Mouse (Mus musculus) lung, embryonic 14.5 days (tissue): Measurements from ENCODE around the gene Pdzd2. TPM values are rescaled to one million over a fixed set of nuclear protein-coding genes. Genes with fewer than 3 reads are reported as not detected.

Source experiments
- ATAC-seq: fragments of 200-750 bp; cut with Nextera tagmentation; 2 replicates; pipeline ENCODE4 v1.8.0; 2017; ENCODE audit warnings: mild to moderate bottlenecking, moderate TSS enrichment, moderate library complexity; ENCODE audit not compliant: insufficient read depth
- DNase-seq: peaks from one replicate; pipeline ENCODE4 v3.0.0-alpha.2; 2015
- H3K27ac ChIP-seq: fragments of 300-500 bp; sonication (generic); 2 replicates; pipeline ENCODE4 v1.5.1; 2014; ENCODE audit warnings: low read depth, mild to moderate bottlenecking, moderate library complexity
- H3K27me3 ChIP-seq: fragments of 300-500 bp; sonication (generic); 2 replicates; pipeline ENCODE4 v1.6.1; 2014; ENCODE audit warnings: low read length, control low read depth; ENCODE audit not compliant: insufficient read depth
- H3K36me3 ChIP-seq: fragments of 300-500 bp; sonication (generic); 2 replicates; pipeline ENCODE4 v1.6.1; 2014; ENCODE audit warnings: control low read depth; ENCODE audit not compliant: insufficient read depth
- H3K4me1 ChIP-seq: fragments of 300-500 bp; sonication (generic); 2 replicates; pipeline ENCODE4 v1.6.1; 2014; ENCODE audit warnings: antibody characterized with exemption, control low read depth; ENCODE audit not compliant: insufficient read depth
- H3K4me2 ChIP-seq: fragments of 300-500 bp; sonication (generic); 2 replicates; pipeline ENCODE4 v1.6.1; 2014; ENCODE audit warnings: mild to moderate bottlenecking
- H3K4me3 ChIP-seq: fragments of 300-500 bp; sonication (generic); 2 replicates; pipeline ENCODE4 v1.5.1; 2014; ENCODE audit warnings: low read depth, low read length
- H3K9ac ChIP-seq: fragments of 300-500 bp; sonication (generic); 2 replicates; pipeline ENCODE4 v1.6.1; 2014
- H3K9me3 ChIP-seq: fragments of 300-500 bp; sonication (generic); 2 replicates; pipeline ENCODE4 v1.6.1; 2016; ENCODE audit warnings: low read depth, low read length, control low read depth
- CTCF ChIP-seq: IDR thresholded peaks from 2 replicates; pipeline ENCODE4 v1.5.1; 2016; ENCODE audit warnings: antibody characterized with exemption, low read depth
- WGBS: fragments of 180-500 bp; shearing (Covaris S2); extraction: QIAGEN DNeasy Blood & Tissue Kit; methylation state at CpG from one replicate; pipeline ENCODE4 v1.1.7; 2014; 5-methylcytosine and 5-hydroxymethylcytosine counted together
- polyA plus RNA-seq: library from polyadenylated mRNA; unstranded; fragments of >200 nt; fragmentation: Nextera tagmentation; extraction: Ambion mirVana; gene quantifications from 2 replicates; pipeline ENCODE4 v1.2.1, GENCODE M21; 2014

The Pdzd2 gene
- polyA plus RNA-seq, 1 experiment from 2014 or later, result 24.1 TPM

- Histone ChIP-seq H3K9me3 (no peaks in the 10 kb centered on the region), H3K4me2 (no peak overlapping the region), H3K9ac (no peak overlapping the region), H3K27ac (no peak overlapping the region), H3K4me1 (no peaks in the 10 kb centered on the region), H3K27me3 (no peaks in the 10 kb centered on the region), H3K4me3 (no peak overlapping the region), H3K36me3 (no peaks in the 10 kb centered on the region)
- ATAC-seq (no peak), DNase-seq (peak; percentile 41)
- 39% methylated on average over 3 of the region's 3 CpGs for WGBS
- TF ChIP-seq CTCF, result no peak
These were observed 248.8 kb downstream of the Pdzd2 start for GRCm38 (mm10) chr15:12490969-12491368.

- Histone ChIP-seq H3K4me2 (no peak overlapping the region), H3K27ac (no peak overlapping the region), H3K9me3 (no peaks in the 10 kb centered on the region), H3K27me3 (no peaks in the 10 kb centered on the region), H3K4me3 (no peak overlapping the region), H3K4me1 (no peaks in the 10 kb centered on the region), H3K36me3 (no peaks in the 10 kb centered on the region), H3K9ac (no peak overlapping the region)
- TF ChIP-seq CTCF, result no peak
- no peak for ATAC-seq
- peak; percentile 34 for DNase-seq
- 20% methylated on average over 7 of the region's 7 CpGs for WGBS
These were observed 249.2 kb downstream of the Pdzd2 start for GRCm38 (mm10) chr15:12490527-12490926.

GRCm38 (mm10) chr15:12488316-12488715 lies 251.4 kb downstream of the Pdzd2 start:
- ATAC-seq, result no peak
- Histone ChIP-seq H3K36me3 (no peaks in the 10 kb centered on the region), H3K27ac (no peak overlapping the region), H3K27me3 (no peaks in the 10 kb centered on the region), H3K4me2 (no peak overlapping the region), H3K9me3 (no peaks in the 10 kb centered on the region), H3K4me3 (no peak overlapping the region), H3K9ac (no peak overlapping the region), H3K4me1 (no peaks in the 10 kb centered on the region)
- no peak for TF ChIP-seq CTCF
- no peak for DNase-seq
- WGBS, result 81% methylated on average over 2 of the region's 2 CpGs

GRCm38 (mm10) chr15:12481261-12481660 lies 258.5 kb downstream of the Pdzd2 start:
- no peak for ATAC-seq
- no peak overlapping the region for H3K27ac ChIP-seq
- no peaks in the 10 kb centered on the region for H3K36me3 ChIP-seq
- no peaks in the 10 kb centered on the region for H3K27me3 ChIP-seq
- DNase-seq, result no peak
- H3K4me3 ChIP-seq, result no peak overlapping the region
- no peak for TF ChIP-seq CTCF
- no peaks in the 10 kb centered on the region for H3K9me3 ChIP-seq
- WGBS, result 71% methylated on average over 5 of the region's 5 CpGs
- no peak overlapping the region for H3K9ac ChIP-seq
- no peak overlapping the region for H3K4me2 ChIP-seq
- no peaks in the 10 kb centered on the region for H3K4me1 ChIP-seq

GRCm38 (mm10) chr15:12480369-12480768 lies 259.4 kb downstream of the Pdzd2 start:
- Histone ChIP-seq H3K9ac (no peak overlapping the region), H3K27ac (no peak overlapping the region), H3K4me2 (no peak overlapping the region), H3K36me3 (no peaks in the 10 kb centered on the region), H3K4me1 (no peaks in the 10 kb centered on the region), H3K4me3 (no peak overlapping the region), H3K9me3 (no peaks in the 10 kb centered on the region), H3K27me3 (no peaks in the 10 kb centered on the region)
- ATAC-seq (no peak), DNase-seq (no peak)
- WGBS, result 66% methylated on average over 3 of the region's 3 CpGs
- no peak for TF ChIP-seq CTCF

GRCm38 (mm10) chr15:12479326-12479725 lies 260.4 kb downstream of the Pdzd2 start:
- 67% methylated on average over 5 of the region's 5 CpGs for WGBS
- Histone ChIP-seq H3K36me3 (no peaks in the 10 kb centered on the region), H3K4me1 (no peaks in the 10 kb centered on the region), H3K27ac (no peak overlapping the region), H3K27me3 (no peaks in the 10 kb centered on the region), H3K4me3 (no peak overlapping the region), H3K9ac (no peak overlapping the region), H3K9me3 (no peaks in the 10 kb centered on the region), H3K4me2 (no peak overlapping the region)
- no peak for ATAC-seq
- no peak for TF ChIP-seq CTCF
- DNase-seq, result no peak

GRCm38 (mm10) chr15:12473596-12473995 lies 266.1 kb downstream of the Pdzd2 start:
- H3K27me3 ChIP-seq, result no peaks in the 10 kb centered on the region
- no peak overlapping the region for H3K4me2 ChIP-seq
- TF ChIP-seq CTCF, result no peak
- no peak overlapping the region for H3K27ac ChIP-seq
- H3K4me1 ChIP-seq, result peaks cover 5% of the 10 kb centered on the region
- WGBS, result 69% methylated on average over 7 of the region's 7 CpGs
- no peak for DNase-seq
- ATAC-seq, result no peak
- H3K4me3 ChIP-seq, result no peak overlapping the region
- no peak overlapping the region for H3K9ac ChIP-seq
- H3K36me3 ChIP-seq, result no peaks in the 10 kb centered on the region
- no peaks in the 10 kb centered on the region for H3K9me3 ChIP-seq

- Histone ChIP-seq H3K27ac (no peak overlapping the region), H3K4me1 (peaks cover 5% of the 10 kb centered on the region), H3K4me3 (no peak overlapping the region), H3K9ac (no peak overlapping the region), H3K4me2 (no peak overlapping the region), H3K27me3 (no peaks in the 10 kb centered on the region), H3K36me3 (no peaks in the 10 kb centered on the region), H3K9me3 (no peaks in the 10 kb centered on the region)
- no peak for ATAC-seq
- 79% methylated on average over 4 of the region's 4 CpGs for WGBS
- TF ChIP-seq CTCF, result no peak
- DNase-seq, result no peak
These were observed 267.1 kb downstream of the Pdzd2 start for GRCm38 (mm10) chr15:12472646-12473045.
